Mouse (Mus musculus) brain, embryonic 14.5 days (tissue): ENCODE results near the gene Unc93b1.

Source experiments
- CTCF ChIP-seq: fragments of 200-500 bp; IDR thresholded peaks from 2 replicates; pipeline ENCODE4 v1.5.1; 2012; ENCODE audit warnings: inconsistent platforms, mild to moderate bottlenecking, moderate library complexity, borderline replicate concordance; ENCODE audit not compliant: insufficient read depth, insufficient read length; ENCODE audit errors: extremely low read depth
- POLR2A ChIP-seq: fragments of 200-500 bp; IDR thresholded peaks from 2 replicates; pipeline ENCODE4 v1.6.1; 2012; ENCODE audit warnings: mild to moderate bottlenecking, inconsistent platforms, borderline replicate concordance; ENCODE audit not compliant: poor library complexity, insufficient read depth, insufficient read length, severe bottlenecking; ENCODE audit errors: extremely low read depth

- TF ChIP-seq CTCF (no peak), POLR2A (no peak)
Measured at GRCm38 (mm10) chr19:3913692-3914091, 21.3 kb upstream of the Unc93b1 start.
